Mouse (Mus musculus): ENCODE measurements around the gene F13a1. TPM values are rescaled to one million over a fixed set of nuclear protein-coding genes. Genes with fewer than 3 reads are reported as not detected.

The F13a1 gene
- polyA plus RNA-seq, 1 experiment: 22.9 TPM

DNA sequence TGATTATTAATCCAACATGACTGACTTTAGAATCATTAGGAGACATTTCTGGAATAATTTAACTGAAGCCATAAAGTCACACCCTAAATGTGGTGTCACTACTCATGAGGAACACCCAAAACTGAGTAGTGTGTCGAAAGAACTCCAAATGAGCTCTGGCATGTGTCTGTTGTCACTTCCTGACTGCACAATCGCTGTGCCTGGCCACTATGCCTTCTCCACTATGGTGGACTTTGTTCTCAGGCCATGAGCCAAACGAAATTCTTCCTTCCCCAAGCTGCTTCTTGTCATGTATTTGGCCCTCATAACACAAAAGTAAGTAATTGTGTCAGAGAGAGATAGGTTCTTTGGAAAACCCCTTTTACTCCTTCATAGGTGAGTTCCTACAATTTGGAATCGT lies 61.7 kb downstream of the F13a1 start:
- no peak for DNase-seq
- 77% methylated on average over 4 of the region's 4 CpGs for WGBS
- TF ChIP-seq CTCF (IDR thresholded peaks at IDR 0.05; ENCODE audit: borderline replicate concordance, control insufficient read depth, extremely low read depth, insufficient read depth, low read length, poor library complexity) (no peak), POLR2A (IDR thresholded peaks at IDR 0.05; ENCODE audit: control insufficient read depth, extremely low read depth, insufficient read depth, low read length, poor library complexity) (no peak)
- H3K4me1 ChIP-seq (replicated peaks; ENCODE audit: control insufficient read depth, insufficient read depth, low read length): no peaks in the 10 kb centered on the region
- H3K27ac ChIP-seq (ENCODE audit: control insufficient read depth, insufficient read depth, low read length): no peak overlapping the region
- H3K27me3 ChIP-seq (ENCODE audit: control insufficient read depth, insufficient read depth, low read length): no peaks in the 10 kb centered on the region
- H3K36me3 ChIP-seq (ENCODE audit: control insufficient read depth, insufficient read depth, low read length): no peaks in the 10 kb centered on the region
- H3K4me3 ChIP-seq (ENCODE audit: control insufficient read depth, insufficient read depth, low read length): no peak overlapping the region

GRCm38 (mm10) chr13:36973016-36973415 lies 77.0 kb downstream of the F13a1 start:
- Histone ChIP-seq H3K36me3 (ENCODE audit: control insufficient read depth, insufficient read depth, low read length) (no peaks in the 10 kb centered on the region), H3K27ac (ENCODE audit: control insufficient read depth, insufficient read depth, low read length) (no peak overlapping the region), H3K4me1 (replicated peaks; ENCODE audit: control insufficient read depth, insufficient read depth, low read length) (no peaks in the 10 kb centered on the region), H3K27me3 (ENCODE audit: control insufficient read depth, insufficient read depth, low read length) (no peaks in the 10 kb centered on the region), H3K4me3 (ENCODE audit: control insufficient read depth, insufficient read depth, low read length) (no peak overlapping the region)
- no peak for DNase-seq
- WGBS: 45% methylated on average over 2 of the region's 2 CpGs
- TF ChIP-seq CTCF (IDR thresholded peaks at IDR 0.05; ENCODE audit: borderline replicate concordance, control insufficient read depth, extremely low read depth, insufficient read depth, low read length, poor library complexity): no peak

- no peak overlapping the region for H3K27ac ChIP-seq (ENCODE audit: control insufficient read depth, insufficient read depth, low read length)
- H3K36me3 ChIP-seq (ENCODE audit: control insufficient read depth, insufficient read depth, low read length): no peaks in the 10 kb centered on the region
- no peaks in the 10 kb centered on the region for H3K4me1 ChIP-seq (replicated peaks; ENCODE audit: control insufficient read depth, insufficient read depth, low read length)
- H3K27me3 ChIP-seq (ENCODE audit: control insufficient read depth, insufficient read depth, low read length): no peaks in the 10 kb centered on the region
- TF ChIP-seq POLR2A (IDR thresholded peaks at IDR 0.05; ENCODE audit: control insufficient read depth, extremely low read depth, insufficient read depth, low read length, poor library complexity): no peak
- no peak for TF ChIP-seq CTCF (IDR thresholded peaks at IDR 0.05; ENCODE audit: borderline replicate concordance, control insufficient read depth, extremely low read depth, insufficient read depth, low read length, poor library complexity)
- no peak for DNase-seq
- 95% methylated on average over 3 of the region's 3 CpGs for WGBS
- no peak overlapping the region for H3K4me3 ChIP-seq (ENCODE audit: control insufficient read depth, insufficient read depth, low read length)
These were observed 77.8 kb downstream of the F13a1 start for GRCm38 (mm10) chr13:36972226-36972625.

- Histone ChIP-seq H3K4me3 (ENCODE audit: control insufficient read depth, insufficient read depth, low read length) (no peak overlapping the region), H3K27me3 (ENCODE audit: control insufficient read depth, insufficient read depth, low read length) (no peaks in the 10 kb centered on the region), H3K27ac (ENCODE audit: control insufficient read depth, insufficient read depth, low read length) (no peak overlapping the region), H3K36me3 (ENCODE audit: control insufficient read depth, insufficient read depth, low read length) (peaks cover 4% of the 10 kb centered on the region), H3K4me1 (replicated peaks; ENCODE audit: control insufficient read depth, insufficient read depth, low read length) (no peaks in the 10 kb centered on the region)
- TF ChIP-seq POLR2A (IDR thresholded peaks at IDR 0.05; ENCODE audit: control insufficient read depth, extremely low read depth, insufficient read depth, low read length, poor library complexity) (no peak), CTCF (IDR thresholded peaks at IDR 0.05; ENCODE audit: borderline replicate concordance, control insufficient read depth, extremely low read depth, insufficient read depth, low read length, poor library complexity) (no peak)
- DNase-seq: no peak
These were observed 87.1 kb downstream of the F13a1 start for GRCm38 (mm10) chr13:36962926-36963325.

DNA sequence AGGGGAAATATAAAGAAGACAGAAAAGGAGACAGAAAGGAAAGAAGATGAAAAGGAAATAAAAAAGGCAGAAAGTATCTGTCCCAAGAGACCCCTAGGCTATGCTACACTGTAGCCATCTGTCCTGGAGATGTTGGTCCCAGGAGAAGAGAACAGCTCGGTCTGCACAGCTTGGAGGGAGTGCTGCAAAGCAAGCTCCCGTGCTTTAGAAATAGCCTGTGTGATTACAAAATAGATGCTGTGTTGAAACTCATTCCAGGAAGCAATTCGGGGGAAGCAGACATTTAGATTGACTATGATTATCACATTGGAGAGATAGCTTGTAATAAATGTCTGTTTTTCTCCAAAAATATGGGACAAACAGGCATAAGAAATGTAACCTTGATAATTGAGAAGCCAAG lies 91.0 kb downstream of the F13a1 start:
- 84% methylated on average over 3 of the region's 3 CpGs for WGBS
- H3K4me1 ChIP-seq (replicated peaks; ENCODE audit: control insufficient read depth, insufficient read depth, low read length): peaks cover 3% of the 10 kb centered on the region
- no peak for DNase-seq
- no peak overlapping the region for H3K27ac ChIP-seq (ENCODE audit: control insufficient read depth, insufficient read depth, low read length)
- H3K4me3 ChIP-seq (ENCODE audit: control insufficient read depth, insufficient read depth, low read length): no peak overlapping the region
- TF ChIP-seq POLR2A (IDR thresholded peaks at IDR 0.05; ENCODE audit: control insufficient read depth, extremely low read depth, insufficient read depth, low read length, poor library complexity) (no peak), CTCF (IDR thresholded peaks at IDR 0.05; ENCODE audit: borderline replicate concordance, control insufficient read depth, extremely low read depth, insufficient read depth, low read length, poor library complexity) (no peak)
- no peaks in the 10 kb centered on the region; the same call in 1 of the 2 replicates for H3K36me3 ChIP-seq (ENCODE audit: control insufficient read depth, insufficient read depth, low read length)
- no peaks in the 10 kb centered on the region for H3K27me3 ChIP-seq (ENCODE audit: control insufficient read depth, insufficient read depth, low read length)

DNA sequence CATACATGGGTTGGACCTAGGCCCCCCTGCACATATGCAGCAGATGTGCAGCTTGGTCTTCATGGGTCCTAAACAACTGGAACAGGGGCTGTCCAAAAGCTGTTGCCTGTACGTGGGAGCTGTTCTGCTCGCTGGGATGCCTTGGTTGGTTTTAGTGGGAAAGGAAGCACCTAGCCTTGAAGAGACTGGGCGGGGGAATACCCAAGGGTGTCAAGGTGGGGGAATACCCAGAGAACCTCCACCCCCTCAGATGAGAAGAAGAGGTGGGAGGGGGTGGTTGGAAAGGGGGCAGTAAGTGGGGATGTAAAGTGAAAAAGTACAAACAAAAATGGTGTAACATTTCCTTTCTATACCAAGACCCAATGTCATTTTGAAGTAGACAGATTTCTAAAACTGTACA lies 95.1 kb downstream of the F13a1 start:
- WGBS: 84% methylated on average over 3 of the region's 3 CpGs
- TF ChIP-seq POLR2A (IDR thresholded peaks at IDR 0.05; ENCODE audit: control insufficient read depth, extremely low read depth, insufficient read depth, low read length, poor library complexity) (no peak), CTCF (IDR thresholded peaks at IDR 0.05; ENCODE audit: borderline replicate concordance, control insufficient read depth, extremely low read depth, insufficient read depth, low read length, poor library complexity) (no peak)
- H3K27me3 ChIP-seq (ENCODE audit: control insufficient read depth, insufficient read depth, low read length): no peaks in the 10 kb centered on the region
- H3K4me3 ChIP-seq (ENCODE audit: control insufficient read depth, insufficient read depth, low read length): no peak overlapping the region
- H3K27ac ChIP-seq (ENCODE audit: control insufficient read depth, insufficient read depth, low read length): no peak overlapping the region; the same call in 1 of the 2 replicates
- peaks cover 3% of the 10 kb centered on the region for H3K4me1 ChIP-seq (replicated peaks; ENCODE audit: control insufficient read depth, insufficient read depth, low read length)
- H3K36me3 ChIP-seq (ENCODE audit: control insufficient read depth, insufficient read depth, low read length): no peaks in the 10 kb centered on the region
- DNase-seq: no peak

GRCm38 (mm10) chr13:36953676-36954075 lies 96.4 kb downstream of the F13a1 start:
- Histone ChIP-seq H3K4me3 (ENCODE audit: control insufficient read depth, insufficient read depth, low read length) (no peak overlapping the region), H3K27ac (ENCODE audit: control insufficient read depth, insufficient read depth, low read length) (no peak overlapping the region), H3K4me1 (replicated peaks; ENCODE audit: control insufficient read depth, insufficient read depth, low read length) (peaks cover 3% of the 10 kb centered on the region), H3K27me3 (ENCODE audit: control insufficient read depth, insufficient read depth, low read length) (no peaks in the 10 kb centered on the region), H3K36me3 (ENCODE audit: control insufficient read depth, insufficient read depth, low read length) (no peaks in the 10 kb centered on the region)
- TF ChIP-seq POLR2A (IDR thresholded peaks at IDR 0.05; ENCODE audit: control insufficient read depth, extremely low read depth, insufficient read depth, low read length, poor library complexity) (no peak), CTCF (IDR thresholded peaks at IDR 0.05; ENCODE audit: borderline replicate concordance, control insufficient read depth, extremely low read depth, insufficient read depth, low read length, poor library complexity) (no peak)
- no peak for DNase-seq

Data from thymus, adult 2 months (tissue).